Mouse (Mus musculus) heart, embryonic 13.5 days (tissue): ENCODE data around the gene Tmem39b. TPM values are rescaled to one million over a fixed set of nuclear protein-coding genes. Genes with fewer than 3 reads are reported as not detected.
A peak's percentile ranks its signal among the peaks of the same experiment; 100 is the strongest.
"Not testable (repeated sequence)": the region's sequence is repeated elsewhere in the genome, so short reads cannot be mapped to it uniquely, and the experiment has no call there.

ENCODE experiments used
- ATAC-seq: fragments of 200-750 bp; cut with Nextera tagmentation; 2 replicates; pipeline ENCODE4 v1.8.0; 2017; ENCODE audit warnings: moderate TSS enrichment; ENCODE audit not compliant: insufficient number of reproducible peaks, low FRiP score, low TSS enrichment; ENCODE audit errors: extremely low read depth
- H3K27ac ChIP-seq: fragments of 300-500 bp; sonication (generic); replicated peaks from 2 replicates; pipeline ENCODE4 v1.5.1; 2015; ENCODE audit warnings: moderate library complexity, mild to moderate bottlenecking, inconsistent platforms
- H3K27me3 ChIP-seq: fragments of 300-500 bp; sonication (generic); replicated peaks from 2 replicates; pipeline ENCODE4 v1.6.1; 2015; ENCODE audit warnings: mild to moderate bottlenecking, inconsistent platforms
- H3K36me3 ChIP-seq: fragments of 300-500 bp; sonication (generic); 2 replicates; pipeline ENCODE4 v1.6.1; 2015; ENCODE audit warnings: mild to moderate bottlenecking, inconsistent platforms
- H3K4me1 ChIP-seq: fragments of 300-500 bp; sonication (generic); 2 replicates; pipeline ENCODE4 v1.6.1; 2015; ENCODE audit warnings: inconsistent platforms
- H3K4me2 ChIP-seq: fragments of 300-500 bp; sonication (generic); 2 replicates; pipeline ENCODE4 v1.6.1; 2015; ENCODE audit warnings: inconsistent platforms, mild to moderate bottlenecking, moderate library complexity
- H3K4me3 ChIP-seq: fragments of 300-500 bp; sonication (generic); 2 replicates; pipeline ENCODE4 v1.5.1; 2015; ENCODE audit warnings: moderate library complexity, mild to moderate bottlenecking, inconsistent platforms
- H3K9ac ChIP-seq: fragments of 300-500 bp; sonication (generic); 2 replicates; pipeline ENCODE4 v1.6.1; 2015; ENCODE audit warnings: inconsistent platforms, mild to moderate bottlenecking, moderate library complexity
- H3K9me3 ChIP-seq: fragments of 300-500 bp; sonication (generic); 2 replicates; pipeline ENCODE4 v1.6.1; 2016; ENCODE audit warnings: inconsistent platforms
- WGBS: fragments of 180-500 bp; shearing (Covaris S2); methylation state at CpG from one replicate; pipeline ENCODE4 v1.1.7; 2015; ENCODE audit warnings: mixed read lengths; 5-methylcytosine and 5-hydroxymethylcytosine counted together
- polyA plus RNA-seq: library from polyadenylated mRNA; unstranded; fragments of >200 nt; fragmentation: Nextera tagmentation; extraction: Ambion mirVana; gene quantifications from 2 replicates; pipeline ENCODE4 v1.2.1, GENCODE M21; 2015

Tmem39b gene
- 6.7 and 6.9 TPM in 2 replicates for polyA plus RNA-seq

- Histone ChIP-seq H3K4me2 (peak within 1 kb of the TSS; percentile 82), H3K9ac (peak within 1 kb of the TSS; percentile 90), H3K9me3 (no peaks in the 10 kb centered on the region), H3K27ac (peak within 1 kb of the TSS; percentile 89), H3K4me1 (peaks cover 33% of the 10 kb centered on the region), H3K4me3 (peak within 1 kb of the TSS; percentile 80), H3K27me3 (no peaks in the 10 kb centered on the region), H3K36me3 (peaks cover 33% of the 10 kb centered on the region)
- under 1% methylated on average over 57 of the region's 57 CpGs for WGBS
- peak; percentile 84 for ATAC-seq
Measured at GRCm38 (mm10) chr4:129696158-129696985, at the start of gene Tmem39b. TSS of gene Tmem39b (minus strand) at chr4:129696838.

DNA sequence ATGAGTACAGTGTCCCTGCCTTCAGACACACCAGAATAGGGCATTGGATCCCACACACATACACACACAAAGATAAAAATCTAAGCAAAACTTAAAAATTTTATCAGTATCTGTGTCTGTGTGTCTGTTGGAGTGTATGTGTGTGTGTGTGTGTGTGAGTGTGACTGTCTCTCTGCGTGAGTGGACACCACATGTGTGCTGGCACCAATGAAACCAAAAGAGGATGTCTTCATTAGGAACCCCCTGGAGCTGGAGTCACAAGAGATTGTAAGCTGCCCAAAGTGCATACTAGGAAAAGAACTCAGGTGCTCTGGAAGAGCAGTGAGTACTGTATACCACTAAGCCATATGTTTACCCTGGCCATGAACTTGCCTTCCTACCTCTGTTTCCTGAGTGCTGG is 49.5 kb upstream of the Tmem39b start:
- 66% methylated on average over 1 of the region's 1 CpGs for WGBS
- H3K36me3 ChIP-seq, result no peaks in the 10 kb centered on the region
- no peaks in the 10 kb centered on the region; the same call in 1 of the 2 replicates for H3K27me3 ChIP-seq
- no peak overlapping the region for H3K9ac ChIP-seq
- no peaks in the 10 kb centered on the region for H3K9me3 ChIP-seq
- ATAC-seq, result no peak
- H3K4me1 ChIP-seq, result peaks cover 15% of the 10 kb centered on the region
- no peak overlapping the region for H3K27ac ChIP-seq
- H3K4me3 ChIP-seq, result no peak overlapping the region
- H3K4me2 ChIP-seq, result no peak overlapping the region

GRCm38 (mm10) chr4:129743494-129743893 is 46.9 kb upstream of the Tmem39b start:
- no peak for ATAC-seq
- Histone ChIP-seq H3K27me3 (no peaks in the 10 kb centered on the region), H3K36me3 (peaks cover 4% of the 10 kb centered on the region; the same call in 1 of the 2 replicates), H3K4me2 (peak overlapping the region; percentile 79), H3K4me1 (peaks cover 29% of the 10 kb centered on the region), H3K27ac (peak overlapping the region; percentile 99), H3K4me3 (peak overlapping the region; percentile 100), H3K9ac (peak overlapping the region; percentile 90), H3K9me3 (no peaks in the 10 kb centered on the region)
- 47% methylated on average over 2 of the region's 2 CpGs for WGBS

- peaks cover 6% of the 10 kb centered on the region; the same call in 1 of the 2 replicates for H3K36me3 ChIP-seq
- H3K4me2 ChIP-seq, result peak overlapping the region; percentile 79
- ATAC-seq, result no peak
- H3K9me3 ChIP-seq, result no peaks in the 10 kb centered on the region
- no peaks in the 10 kb centered on the region for H3K27me3 ChIP-seq
- H3K9ac ChIP-seq, result peak overlapping the region; percentile 90
- WGBS, result 8% methylated on average over 7 of the region's 7 CpGs
- H3K4me3 ChIP-seq, result peak overlapping the region; percentile 100
- H3K4me1 ChIP-seq, result peaks cover 31% of the 10 kb centered on the region
- peak overlapping the region; percentile 99 for H3K27ac ChIP-seq
Measured at GRCm38 (mm10) chr4:129743010-129743390, 46.4 kb upstream of the Tmem39b start.

DNA sequence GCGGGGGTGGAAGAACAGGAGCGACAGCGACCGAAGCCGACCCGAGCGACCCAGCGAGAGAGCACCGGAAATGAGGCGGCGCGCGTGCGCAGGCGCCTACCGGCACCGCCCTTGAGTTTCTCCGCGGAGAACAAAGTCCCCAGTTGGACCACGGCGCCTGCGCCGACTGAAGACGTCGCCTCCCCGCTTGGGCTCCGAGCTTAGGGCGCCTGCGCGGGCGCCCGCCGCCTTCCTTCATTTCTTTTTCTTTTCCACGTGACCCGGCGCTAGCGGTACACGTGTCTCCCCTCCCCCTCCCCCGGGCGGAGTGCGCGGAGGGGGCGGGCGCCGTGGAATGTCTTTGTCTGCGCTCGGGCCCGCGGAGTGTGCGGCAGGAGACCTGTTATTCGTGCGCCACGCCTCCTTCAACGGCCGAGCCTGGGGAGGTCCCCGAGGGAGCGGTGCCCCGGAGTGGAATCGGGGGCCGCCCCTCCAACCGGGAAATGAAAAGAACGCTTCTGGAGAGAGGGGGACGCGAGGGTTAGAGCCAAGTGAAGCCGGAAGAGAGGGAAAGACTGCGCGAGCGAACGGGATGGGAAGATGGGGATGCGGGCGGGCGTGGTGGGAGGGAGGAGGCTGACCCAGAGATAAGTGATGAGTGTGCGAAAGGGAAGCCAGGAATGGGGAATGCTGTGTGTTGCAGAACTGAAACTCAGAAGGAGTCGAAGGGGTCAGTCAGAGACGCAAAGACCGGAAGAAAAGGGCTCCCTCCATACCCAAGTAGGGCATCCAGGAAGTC is 45.8 kb upstream of the Tmem39b start, which contains the start of gene Khdrbs1:
Gene Khdrbs1, minus strand, starts transcription at position 72 of the 778 bp plus-strand sequence.
- H3K36me3 ChIP-seq, result peaks cover 8% of the 10 kb centered on the region
- peak within 1 kb of the TSS; percentile 99 for H3K27ac ChIP-seq
- ATAC-seq, result peak; percentile 93
- WGBS, result under 1% methylated on average over 76 of the region's 76 CpGs
- H3K9me3 ChIP-seq, result no peaks in the 10 kb centered on the region
- H3K4me2 ChIP-seq, result peak within 1 kb of the TSS; percentile 79
- peaks cover 36% of the 10 kb centered on the region for H3K4me1 ChIP-seq
- H3K9ac ChIP-seq, result peak within 1 kb of the TSS; percentile 100
- peak within 1 kb of the TSS; percentile 100 for H3K4me3 ChIP-seq
- no peaks in the 10 kb centered on the region for H3K27me3 ChIP-seq

DNA sequence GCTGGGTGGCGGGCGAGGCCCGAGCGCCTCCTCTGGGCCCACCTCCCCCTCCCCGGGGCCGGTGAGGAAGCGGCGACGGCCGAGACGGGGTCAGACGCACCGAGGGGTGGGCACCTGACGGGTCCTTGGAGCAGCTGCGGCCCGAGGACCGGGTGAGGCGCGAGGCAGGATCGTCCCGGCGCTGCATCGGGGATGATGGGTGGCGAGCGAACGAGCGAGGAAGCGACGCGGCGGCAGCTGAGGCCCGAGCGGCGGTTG is 45.3 kb upstream of the Tmem39b start:
- 0% methylated on average over 28 of the region's 34 CpGs for WGBS
- Histone ChIP-seq H3K9me3 (no peaks in the 10 kb centered on the region), H3K4me2 (peak overlapping the region; percentile 79), H3K4me1 (peaks cover 41% of the 10 kb centered on the region), H3K27ac (peak overlapping the region; percentile 99), H3K36me3 (peaks cover 13% of the 10 kb centered on the region), H3K27me3 (no peaks in the 10 kb centered on the region), H3K4me3 (peak overlapping the region; percentile 100), H3K9ac (peak overlapping the region; percentile 100)
- no peak for ATAC-seq

GRCm38 (mm10) chr4:129741251-129741973 is 44.8 kb upstream of the Tmem39b start:
- Histone ChIP-seq H3K27ac (peak overlapping the region; percentile 99), H3K9me3 (no peaks in the 10 kb centered on the region), H3K9ac (peak overlapping the region; percentile 100), H3K27me3 (no peaks in the 10 kb centered on the region), H3K4me3 (peak overlapping the region; percentile 100), H3K36me3 (peaks cover 15% of the 10 kb centered on the region), H3K4me2 (peak overlapping the region; percentile 79), H3K4me1 (peaks cover 43% of the 10 kb centered on the region)
- ATAC-seq, result no peak; the same call in 1 of the 2 replicates
- WGBS, result under 1% methylated on average over 62 of the region's 62 CpGs

DNA sequence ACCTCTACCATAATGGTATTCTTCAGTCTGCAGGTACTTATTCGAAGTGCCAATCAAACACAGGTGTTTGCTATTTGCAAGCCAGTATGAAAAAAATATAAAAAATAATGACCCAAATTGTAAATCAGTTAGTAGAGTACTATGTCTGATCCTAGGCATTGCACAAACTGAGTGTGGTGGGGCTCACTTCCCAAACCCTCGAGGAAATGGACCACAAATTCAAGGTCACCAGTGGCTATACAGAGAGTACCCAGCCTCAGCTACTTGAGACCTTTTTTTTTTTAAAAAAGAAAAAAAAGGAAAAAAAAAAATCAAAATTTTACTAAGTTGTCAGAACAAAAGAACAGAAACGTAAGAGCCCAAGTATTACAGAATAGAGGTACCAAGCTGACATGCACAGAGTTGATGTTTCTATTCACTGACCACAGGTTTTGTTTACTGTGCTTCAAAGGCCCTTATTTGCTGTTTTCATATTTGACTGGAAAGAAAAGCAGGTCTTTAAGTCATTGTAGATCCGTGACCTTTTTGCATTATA is 42.5 kb upstream of the Tmem39b start:
- no peak overlapping the region for H3K27ac ChIP-seq
- ATAC-seq, result no peak
- peaks cover 52% of the 10 kb centered on the region for H3K4me1 ChIP-seq
- no peaks in the 10 kb centered on the region for H3K9me3 ChIP-seq
- peak overlapping the region; percentile 100 for H3K4me3 ChIP-seq
- H3K27me3 ChIP-seq, result no peaks in the 10 kb centered on the region
- H3K9ac ChIP-seq, result peak overlapping the region; percentile 64
- peak overlapping the region; percentile 79 for H3K4me2 ChIP-seq
- 66% methylated on average over 4 of the region's 4 CpGs for WGBS
- H3K36me3 ChIP-seq, result peaks cover 29% of the 10 kb centered on the region

GRCm38 (mm10) chr4:129736173-129736572 is 39.5 kb upstream of the Tmem39b start:
- Histone ChIP-seq H3K4me2 (no peak overlapping the region), H3K27me3 (no peaks in the 10 kb centered on the region), H3K4me1 (peaks cover 56% of the 10 kb centered on the region), H3K9ac (no peak overlapping the region), H3K36me3 (peaks cover 34% of the 10 kb centered on the region), H3K27ac (no peak overlapping the region), H3K9me3 (no peaks in the 10 kb centered on the region), H3K4me3 (no peak overlapping the region)
- WGBS, result 75% methylated on average over 1 of the region's 1 CpGs
- ATAC-seq, result no peak

DNA sequence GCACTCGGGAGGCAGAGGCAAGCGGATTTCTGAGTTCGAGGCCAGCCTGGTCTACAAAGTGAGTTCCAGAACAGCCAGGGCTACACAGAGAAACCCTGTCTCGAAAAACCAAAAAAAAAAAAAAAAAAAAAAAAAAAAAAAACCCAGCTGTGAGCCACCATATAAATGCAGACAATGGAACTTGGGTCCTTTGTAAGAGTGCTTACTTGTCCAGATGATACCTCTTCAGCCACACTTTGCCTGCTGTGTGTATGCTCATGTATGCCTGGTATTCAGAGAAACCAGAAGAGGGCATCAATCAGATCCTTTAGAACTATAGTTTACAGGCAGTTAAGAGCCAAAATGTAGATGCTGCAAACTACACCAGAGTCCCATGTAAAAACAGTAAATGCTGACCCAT is 38.8 kb upstream of the Tmem39b start:
- H3K9me3 ChIP-seq, H3K4me3 ChIP-seq, H3K9ac ChIP-seq, H3K27me3 ChIP-seq, H3K4me2 ChIP-seq, H3K27ac ChIP-seq, ATAC-seq: not testable (repeated sequence)
- peaks cover 58% of the 10 kb centered on the region for H3K4me1 ChIP-seq
- WGBS, result 88% methylated on average over 3 of the region's 4 CpGs
- H3K36me3 ChIP-seq, result peaks cover 37% of the 10 kb centered on the region

DNA sequence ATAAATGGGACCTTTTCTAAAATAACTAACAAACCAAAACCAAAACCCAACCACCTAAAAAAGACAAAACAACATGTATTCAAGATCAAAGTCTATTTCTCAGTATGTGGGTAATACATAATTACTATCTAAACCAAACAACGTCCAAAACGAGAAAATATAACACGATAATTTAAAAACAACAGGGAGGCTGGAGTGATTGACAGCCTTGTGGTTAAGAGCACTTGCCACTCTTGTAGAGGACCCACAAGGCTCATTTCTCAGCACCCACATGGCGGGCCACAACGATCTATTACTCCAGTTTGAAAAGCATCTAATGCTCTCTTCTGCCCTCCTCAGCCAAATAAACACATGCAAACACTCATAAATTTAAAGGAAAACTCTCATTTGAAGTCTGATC is 34.8 kb upstream of the Tmem39b start:
- Histone ChIP-seq H3K27ac (no peak overlapping the region), H3K4me1 (peaks cover 27% of the 10 kb centered on the region), H3K9me3 (no peaks in the 10 kb centered on the region), H3K27me3 (no peaks in the 10 kb centered on the region), H3K9ac (no peak overlapping the region), H3K36me3 (peaks cover 61% of the 10 kb centered on the region), H3K4me3 (no peak overlapping the region), H3K4me2 (no peak overlapping the region)
- 85% methylated on average over 5 of the region's 5 CpGs for WGBS
- ATAC-seq, result no peak
